Mouse (Mus musculus): Measurements from ENCODE around the gene Rab40b.

DNA sequence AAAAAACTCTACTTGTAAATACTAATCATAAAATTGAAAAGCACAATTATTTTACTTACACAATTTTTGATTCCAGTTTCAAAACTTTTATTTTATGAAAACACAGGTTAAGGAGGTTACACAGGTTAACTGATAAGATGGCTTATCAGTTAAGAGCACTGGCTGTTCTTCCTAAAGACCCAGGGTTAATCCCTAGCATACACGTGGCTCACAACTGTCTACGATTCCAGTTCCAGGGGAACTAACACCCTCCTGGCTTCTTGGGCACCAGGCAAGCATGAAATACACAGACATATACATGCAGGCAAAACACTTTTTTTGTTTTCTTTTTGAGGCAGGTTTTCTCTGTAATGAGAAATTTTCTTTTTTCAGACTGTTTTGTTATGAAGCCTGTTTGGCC, 39.9 kb downstream of the Rab40b start:
- no peak for TF ChIP-seq CTCF (IDR thresholded peaks at IDR 0.05; ENCODE audit: control insufficient read depth, insufficient read depth, low read length)
- TF ChIP-seq POLR2A (IDR thresholded peaks at IDR 0.05; ENCODE audit: borderline replicate concordance, control insufficient read depth, low read depth, low read length), result no peak

Measured in bone marrow, adult 2 months (tissue).